Mouse (Mus musculus) heart, postnatal 0 days (tissue): ENCODE measurements around the gene Eln.

Experiments
- CTCF ChIP-seq: IDR thresholded peaks from 2 replicates; pipeline ENCODE4 v1.5.1; 2016; ENCODE audit warnings: antibody characterized with exemption, control low read depth, low read depth
- EP300 ChIP-seq: IDR thresholded peaks from 2 replicates; pipeline ENCODE4 v1.6.1; 2016; ENCODE audit warnings: antibody characterized with exemption, low read depth

DNA sequence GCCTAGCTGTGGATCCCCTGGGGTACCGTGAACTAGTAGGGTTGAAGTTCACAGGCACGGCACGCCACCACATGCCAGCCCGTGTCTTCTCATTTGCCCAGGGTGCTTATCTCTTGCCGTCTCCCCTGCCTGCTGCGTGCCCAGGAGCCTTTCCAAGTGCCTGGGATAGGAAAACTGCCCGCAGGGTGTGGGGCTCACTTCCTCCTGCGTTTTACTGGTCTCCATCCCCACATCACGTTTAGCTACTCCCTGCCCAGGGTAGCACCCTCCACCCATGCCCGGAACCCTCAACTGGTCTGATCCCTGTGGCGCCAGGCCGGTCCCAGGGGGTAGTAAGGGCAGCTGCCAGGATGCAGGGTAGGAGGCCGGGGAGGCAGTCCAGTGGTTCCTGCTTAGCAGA, 8.9 kb upstream of the Eln start:
- TF ChIP-seq CTCF (no peak), EP300 (no peak)
